Comparison of ENCODE assay signal across 7 mouse cellular contexts in the genomic region with DNA sequence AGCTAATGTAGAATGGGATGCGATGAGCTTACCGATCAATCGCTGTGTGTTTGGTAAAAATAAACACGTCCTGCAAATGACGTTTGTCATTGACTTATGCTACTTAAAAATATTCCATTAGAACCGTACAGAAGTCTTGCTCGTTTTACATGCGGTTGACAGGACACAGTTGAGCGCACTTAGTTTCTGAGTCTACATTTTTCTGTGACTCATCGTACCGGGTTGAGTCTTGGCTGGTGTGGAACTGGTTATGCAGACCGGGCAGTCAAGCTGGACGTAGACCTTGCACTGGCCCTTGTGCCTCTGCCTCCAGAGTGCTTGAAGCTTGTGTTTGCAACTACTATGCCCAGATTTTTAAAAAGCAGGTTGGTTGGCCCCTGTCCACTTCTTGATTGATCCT. TPM values are rescaled to one million over a fixed set of nuclear protein-coding genes. Genes with fewer than 3 reads are reported as not detected.
DNase-seq lines count a peak whose midpoint lies in the region; TF ChIP-seq lines count a peak whose summit lies in the region.

No protein-coding gene starts in this region.

- peak overlapping the region; percentile 95 for H3K4me3 ChIP-seq in forebrain, embryonic 10.5 days
- H3K4me3 ChIP-seq in kidney, adult 2 months (ENCODE audit: insufficient read depth, low read depth, low read length): peak overlapping the region; percentile 85

- 23% methylated on average over 13 of the region's 13 CpGs for WGBS in forebrain, embryonic 10.5 days
- 2% methylated on average over 13 of the region's 13 CpGs for WGBS in kidney, adult 2 months

- no peak for TF ChIP-seq CTCF in kidney, adult 2 months (conservative IDR thresholded peaks at IDR 0.05; ENCODE audit: insufficient read depth, insufficient read length, low read depth, low read length)

- no peaks in the 10 kb centered on the region for H3K9me3 ChIP-seq in forebrain, embryonic 10.5 days

- peaks cover 43% of the 10 kb centered on the region for H3K36me3 ChIP-seq in forebrain, embryonic 10.5 days (replicated peaks)
- H3K36me3 ChIP-seq in kidney, adult 2 months (ENCODE audit: control insufficient read depth, insufficient read depth, low read length): peaks cover 12% of the 10 kb centered on the region

- DNase-seq in retina, embryonic 14.5 days (ENCODE audit: low spot score): peak; percentile 10
- no peak for DNase-seq in retina, postnatal 1 day
- DNase-seq in adrenal gland, postnatal 36 days: peak; percentile 16 to 33
- no peak for DNase-seq in forebrain, embryonic 10.5 days (ENCODE audit: extremely low spot score, low spot score)
- peak; percentile 67 for DNase-seq in kidney, adult 2 months
- peak; percentile 11 for DNase-seq in lung, postnatal 10 days
- no peak for DNase-seq in right cerebral cortex, postnatal 4 days

- peak overlapping the region; percentile 92; the same call in 1 of the 2 replicates for H3K27ac ChIP-seq in forebrain, embryonic 10.5 days
- peak overlapping the region; percentile 10; the same call in 1 of the 2 replicates for H3K27ac ChIP-seq in kidney, adult 2 months (ENCODE audit: insufficient read depth, low read depth, low read length)

- H3K27me3 ChIP-seq in forebrain, embryonic 10.5 days (ENCODE audit: poor library complexity, severe bottlenecking): no peaks in the 10 kb centered on the region
- H3K27me3 ChIP-seq in kidney, adult 2 months (replicated peaks; ENCODE audit: control insufficient read depth, insufficient read depth, low read length): no peaks in the 10 kb centered on the region

- peaks cover 13% of the 10 kb centered on the region for H3K4me1 ChIP-seq in forebrain, embryonic 10.5 days
- no peaks in the 10 kb centered on the region; the same call in 1 of the 2 replicates for H3K4me1 ChIP-seq in kidney, adult 2 months (ENCODE audit: control insufficient read depth, insufficient read depth, low read length)

- no peak for TF ChIP-seq POLR2A in kidney, adult 2 months (IDR thresholded peaks at IDR 0.05; ENCODE audit: low read depth, low read length)

RNA-seq across cellular contexts. Expression of a gene that starts 1.0 kb away (rescaled TPM):
- 10 to 100 TPM; 15.0 to 19.7 TPM for total RNA-seq in adrenal gland, postnatal 36 days (2021)
- 26.9 and 27.8 TPM in 2 replicates for polyA plus RNA-seq in forebrain, embryonic 10.5 days (2016; fragmentation: Nextera tagmentation; extraction: Ambion mirVana)
- polyA plus RNA-seq in kidney, adult 2 months (2012; rRNA removed): 9.0 and 12.4 TPM in 2 replicates

RNA-seq across cellular contexts. Expression of a gene that starts 36.3 kb away (rescaled TPM):
- not detected for total RNA-seq in adrenal gland, postnatal 36 days (2021)
- polyA plus RNA-seq in forebrain, embryonic 10.5 days (2016; fragmentation: Nextera tagmentation; extraction: Ambion mirVana): not detected in 2 replicates
- not detected in 2 replicates for polyA plus RNA-seq in kidney, adult 2 months (2012; rRNA removed)

RNA-seq across cellular contexts. Expression of a gene that starts 41.6 kb away (rescaled TPM):
- total RNA-seq in adrenal gland, postnatal 36 days (2021): not detected
- not detected in 2 replicates for polyA plus RNA-seq in forebrain, embryonic 10.5 days (2016; fragmentation: Nextera tagmentation; extraction: Ambion mirVana)
- polyA plus RNA-seq in kidney, adult 2 months (2012; rRNA removed): not detected in 2 replicates

Comparison
In these comparisons a context has a peak if more than half of its experiments do, and no peak if none do; other contexts are left out.
1. DNase-seq: peak in retina, embryonic 14.5 days (single experiment), adrenal gland, postnatal 36 days (2 of 2), kidney, adult 2 months (single experiment) and lung, postnatal 10 days (single experiment); none in retina, postnatal 1 day (single experiment), forebrain, embryonic 10.5 days (single experiment) and right cerebral cortex, postnatal 4 days (single experiment).